Mouse (Mus musculus): ENCODE measurements around the gene Endog. TPM values are rescaled to one million over a fixed set of nuclear protein-coding genes. Genes with fewer than 3 reads are reported as not detected.

Endog gene
- polyA plus RNA-seq, 3 experiments from 2014 or later = 1.5 to 3.4 (median 3.4) TPM

DNA sequence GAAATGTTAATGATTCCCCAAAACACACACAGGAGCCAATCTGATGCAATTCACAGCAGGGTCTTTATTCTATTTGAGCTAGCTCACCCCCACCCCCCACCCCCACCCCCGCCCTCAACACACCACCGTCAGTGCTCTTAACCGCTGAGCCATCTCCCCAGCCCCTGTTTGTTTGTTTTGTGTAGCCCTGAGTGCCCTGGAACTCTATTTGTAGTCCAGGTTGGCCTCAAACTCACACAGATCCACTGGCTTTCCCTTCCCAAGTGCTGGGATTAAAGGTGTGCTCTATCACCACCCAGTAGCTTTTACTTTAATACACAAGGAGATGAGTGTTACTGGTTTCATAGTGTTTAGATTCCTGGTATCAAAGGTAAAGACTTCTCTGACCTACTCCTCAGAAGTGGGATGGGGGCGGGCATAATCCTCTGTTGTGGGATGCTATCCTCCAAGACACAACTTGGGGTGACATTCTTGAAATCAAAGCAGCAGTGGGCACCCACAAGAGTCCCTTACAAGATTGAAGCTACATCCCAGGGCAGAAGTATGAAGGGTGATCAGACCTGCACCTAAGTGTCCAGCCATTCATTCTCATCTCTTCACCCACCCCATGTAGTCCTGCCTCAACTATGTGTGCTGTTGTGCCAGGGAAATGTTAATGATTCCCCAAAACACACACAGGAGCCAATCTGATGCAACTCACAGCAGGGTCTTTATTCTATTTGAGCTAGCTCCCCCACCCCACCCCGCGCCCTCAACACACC, 40.3 kb downstream of the Endog start:
- ATAC-seq = no peak

DNA sequence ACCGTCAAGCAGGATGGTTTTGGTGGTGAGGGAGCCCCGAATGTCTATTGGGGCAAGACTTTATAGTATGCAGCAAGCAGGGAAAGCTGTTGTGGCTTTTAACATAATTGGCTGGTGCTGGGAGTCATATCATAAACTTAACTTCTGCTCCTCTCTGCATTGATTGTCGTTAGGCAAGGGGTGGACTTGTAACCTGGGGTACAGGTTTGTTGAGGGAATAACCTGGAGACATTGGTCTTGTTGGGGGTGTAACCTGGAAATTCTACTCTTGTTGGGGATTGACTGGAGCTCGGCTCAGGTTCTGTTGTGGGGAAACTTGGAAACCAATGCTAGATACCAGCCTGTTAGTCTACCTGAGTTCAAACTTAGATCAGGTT, 40.9 kb downstream of the Endog start:
- ATAC-seq = no peak

DNA sequence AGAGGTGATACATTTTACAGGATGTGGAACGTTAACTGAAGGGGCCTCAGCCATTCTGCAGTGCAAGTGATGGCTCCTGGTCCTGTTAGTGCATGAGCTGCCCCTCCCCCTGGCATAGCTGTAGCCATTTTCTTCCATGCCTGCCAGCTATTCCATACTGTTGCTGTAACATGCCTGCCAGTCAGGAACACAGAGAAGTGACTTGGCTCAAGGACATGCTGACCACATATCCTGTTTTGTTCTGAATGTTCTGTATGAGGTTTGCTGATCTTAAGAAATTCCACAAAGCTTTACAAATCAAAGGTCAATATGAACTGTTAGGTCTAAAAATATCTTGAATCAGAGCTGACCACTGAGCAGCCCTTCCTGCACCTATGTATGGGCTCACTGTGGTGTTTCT, 41.7 kb downstream of the Endog start:
- ATAC-seq = no peak

DNA sequence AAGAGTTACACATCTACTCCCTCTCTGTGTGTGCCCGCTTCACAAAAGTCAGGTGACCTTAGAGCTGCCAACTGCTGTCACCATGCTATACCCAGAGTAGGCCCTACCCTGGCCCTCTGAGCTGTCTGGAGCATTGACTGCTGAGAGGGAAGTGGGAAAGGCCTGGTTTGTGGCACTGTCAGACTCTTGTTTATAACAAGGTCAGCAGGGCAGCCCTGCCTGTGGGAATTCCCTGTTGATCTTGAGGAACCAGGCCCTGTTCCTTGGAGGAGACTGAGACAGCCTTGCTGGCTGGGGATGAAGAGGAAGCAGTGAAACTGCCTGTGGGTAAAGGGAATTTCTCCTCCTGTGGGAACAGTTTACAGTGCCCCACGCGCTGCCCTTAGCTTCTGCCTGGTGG, 43.5 kb downstream of the Endog start:
- ATAC-seq = no peak

DNA sequence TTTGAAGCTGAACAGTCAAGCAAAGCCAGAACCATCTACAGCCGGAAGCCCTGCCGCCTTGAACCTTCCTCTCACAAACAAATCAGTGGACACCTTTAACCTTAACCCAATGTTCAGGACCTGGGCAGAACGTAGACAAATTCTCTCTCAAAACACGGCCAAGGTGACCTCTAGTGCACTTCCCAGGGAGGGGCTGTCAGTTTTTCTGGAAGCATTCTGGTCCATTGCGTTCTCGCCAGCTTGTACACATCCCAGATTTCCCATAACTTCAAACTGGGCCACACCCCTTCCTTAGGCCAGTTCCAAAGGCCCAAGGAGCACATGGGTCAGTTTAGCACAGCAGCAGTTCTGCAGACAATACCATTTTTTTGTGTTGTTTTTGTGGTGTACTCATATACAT, 44.2 kb downstream of the Endog start:
- ATAC-seq = no peak

DNA sequence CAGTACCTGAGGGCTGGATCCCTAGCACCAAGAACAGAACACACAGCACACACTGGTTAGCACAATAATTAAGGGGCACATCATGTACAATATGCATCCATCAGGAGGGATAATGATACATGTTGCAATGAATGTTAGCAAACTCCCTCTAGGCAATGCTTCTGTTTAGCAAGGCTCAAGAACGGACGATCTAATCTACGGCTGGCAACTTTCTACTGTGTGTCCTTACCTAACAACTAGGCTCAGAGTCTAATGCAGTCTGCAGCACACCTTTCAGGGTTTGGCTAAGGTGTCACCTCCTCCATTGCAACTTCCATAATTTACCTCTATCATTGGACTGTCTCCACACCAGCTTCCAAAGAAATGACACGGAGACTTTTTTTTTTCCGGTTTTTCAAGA, 45.0 kb downstream of the Endog start:
- ATAC-seq = no peak

Other genes starting within 250 kb of the Endog start
- gene Gle1, start 236.1 kb upstream of the Endog start, polyA plus RNA-seq (2017; shearing (Covaris generic)) = 10 to 100 TPM; 43.0 to 70.2 (median 66.3) TPM
- 10 to 100 TPM; 69.9 to 81.0 (median 75.6) TPM for gene Sptan1, start 205.9 kb upstream of the Endog start, polyA plus RNA-seq (2017; shearing (Covaris generic))
- gene Wdr34, start 122.6 kb upstream of the Endog start, polyA plus RNA-seq (2017; shearing (Covaris generic)) = 1 to 10 TPM in 2 of 3 experiments, under 1 TPM in 1; 0.59 to 2.1 (median 1.1) TPM
- gene Set, start 114.1 kb upstream of the Endog start, polyA plus RNA-seq (2017; shearing (Covaris generic)) = 100 to 1,000 TPM; 374 to 393 (median 380) TPM
- gene Pkn3, start 93.8 kb upstream of the Endog start, polyA plus RNA-seq (2017; shearing (Covaris generic)) = under 1 TPM; 0.59 to 0.91 (median 0.71) TPM
- 10 to 100 TPM; 30.9 to 38.9 (median 31.7) TPM for gene Zdhhc12, start 77.8 kb upstream of the Endog start, polyA plus RNA-seq (2017; shearing (Covaris generic))
- gene Zer1, start 46.9 kb upstream of the Endog start, polyA plus RNA-seq (2017; shearing (Covaris generic)) = 10 to 100 TPM in 2 of 3 experiments, 1 to 10 TPM in 1; 9.1 to 29.1 (median 14.0) TPM
- 1 to 10 TPM; 6.5 to 9.0 (median 8.8) TPM for gene Tbc1d13, start 37.7 kb upstream of the Endog start, polyA plus RNA-seq (2017; shearing (Covaris generic))
- 10 to 100 TPM; 22.8 to 37.1 (median 34.9) TPM for gene Spout1, start 7.0 kb downstream of the Endog start, polyA plus RNA-seq (2017; shearing (Covaris generic))
- 1 to 10 TPM; 6.0 to 8.8 (median 8.2) TPM for gene Kyat1, start 34.4 kb downstream of the Endog start, polyA plus RNA-seq (2017; shearing (Covaris generic))
- gene Lrrc8a, start 66.2 kb downstream of the Endog start, polyA plus RNA-seq (2017; shearing (Covaris generic)) = 10 to 100 TPM; 25.6 to 36.7 (median 33.1) TPM
- under 1 TPM in 2 of 3 experiments, not detected in 1; 0.16 to 0.17 TPM for gene Gm28035, start 69.1 kb downstream of the Endog start, polyA plus RNA-seq (2017; shearing (Covaris generic))
- 1 to 10 TPM; 2.5 to 4.8 (median 4.3) TPM for gene Phyhd1, start 94.7 kb downstream of the Endog start, polyA plus RNA-seq (2017; shearing (Covaris generic))
- 1 to 10 TPM in 1 of 3 experiments, not detected in 2; 7.1 TPM for gene Gm28038, start 109.5 kb downstream of the Endog start, polyA plus RNA-seq (2017; shearing (Covaris generic))
- 10 to 100 TPM; 10.8 to 14.6 (median 10.9) TPM for gene Dolk, start 114.8 kb downstream of the Endog start, polyA plus RNA-seq (2017; shearing (Covaris generic))
- 10 to 100 TPM; 26.4 to 30.2 (median 26.9) TPM for gene Nup188, start 114.9 kb downstream of the Endog start, polyA plus RNA-seq (2017; shearing (Covaris generic))
- 100 to 1,000 TPM in 1 of 3 experiments, 10 to 100 TPM in 2; 84.8 to 111 (median 97.5) TPM for gene Sh3glb2, start 187.8 kb downstream of the Endog start, polyA plus RNA-seq (2017; shearing (Covaris generic))
- 1 to 10 TPM; 3.2 to 5.4 (median 5.3) TPM for gene Miga2, start 192.7 kb downstream of the Endog start, polyA plus RNA-seq (2017; shearing (Covaris generic))
- gene Dolpp1, start 220.8 kb downstream of the Endog start, polyA plus RNA-seq (2017; shearing (Covaris generic)) = 10 to 100 TPM; 17.5 to 21.0 (median 17.7) TPM
- gene Crat, start 244.3 kb downstream of the Endog start, polyA plus RNA-seq (2017; shearing (Covaris generic)) = 1 to 10 TPM; 1.8 to 2.6 (median 1.9) TPM
- gene Ptpa, start 244.5 kb downstream of the Endog start, polyA plus RNA-seq (2017; shearing (Covaris generic)) = 10 to 100 TPM; 36.5 to 78.0 (median 49.8) TPM